Comparison of ENCODE assay signal across 17 mouse cellular contexts in genomic region chr9:114907509-114907908, GRCm38 (mm10). TPM values are rescaled to one million over a fixed set of nuclear protein-coding genes. Genes with fewer than 3 reads are reported as not detected.
DNase-seq lines count a peak whose midpoint lies in the region; ATAC-seq and TF ChIP-seq lines count a peak whose summit lies in the region.
"Had no signal": no experiment of that assay in that cellular context is flagged by ENCODE, and none has a peak within 500 bp of the region (broad histone marks: within the 10 kb centered on the region; RNA-seq: fewer than 3 reads in every experiment).

No protein-coding gene starts in this region.

- no peak overlapping the region for H3K9ac ChIP-seq in lung, embryonic 16.5 days (ENCODE audit: low read length)
- no peak overlapping the region for H3K9ac ChIP-seq in kidney, embryonic 16.5 days (replicated peaks; ENCODE audit: low read length)
- H3K9ac ChIP-seq in hindbrain, embryonic 16.5 days (ENCODE audit: low read depth, low read length): no peak overlapping the region
- H3K9ac ChIP-seq: forebrain, postnatal 0 days; hindbrain, embryonic 14.5 days; neural tube, embryonic 13.5 days had no signal

- intact Hi-C loops in gastrocnemius, adult 2 months (cut with DNase I): no loop called here
- intact Hi-C loops in gastrocnemius, postnatal 36 days (cut with DNase I): no loop called here

- 0 out of 2 replicates have a peak, but pooled peaks cover 2% of the 10 kb centered on the region for H3K36me3 ChIP-seq in lung, embryonic 16.5 days (ENCODE audit: control insufficient read depth, insufficient read depth, low read length)
- H3K36me3 ChIP-seq in kidney, embryonic 16.5 days (ENCODE audit: insufficient read depth, low read length): peaks cover 14% of the 10 kb centered on the region; the same call in 1 of the 2 replicates
- H3K36me3 ChIP-seq in hindbrain, embryonic 16.5 days (ENCODE audit: control insufficient read depth, insufficient read depth, low read length): 0 out of 2 replicates have a peak, but pooled peaks cover 9% of the 10 kb centered on the region

- peak overlapping the region; percentile 61; the same call in 1 of the 2 replicates for H3K27ac ChIP-seq in gastrocnemius, adult 2 months
- H3K27ac ChIP-seq in lung, embryonic 16.5 days (ENCODE audit: low read length): peak overlapping the region; percentile 56
- H3K27ac ChIP-seq in kidney, embryonic 16.5 days (ENCODE audit: low read length): peak overlapping the region; percentile 58; the same call in 1 of the 2 replicates
- no peak overlapping the region for H3K27ac ChIP-seq in hindbrain, embryonic 16.5 days (ENCODE audit: low read depth, low read length)
- H3K27ac ChIP-seq: hindbrain, embryonic 14.5 days; macrophage had no signal

- WGBS in lung, embryonic 16.5 days: 65% methylated on average over 7 of the region's 7 CpGs
- 64% methylated on average over 7 of the region's 7 CpGs for WGBS in kidney, embryonic 16.5 days
- WGBS in hindbrain, embryonic 16.5 days: 83% methylated on average over 7 of the region's 7 CpGs

- TF ChIP-seq CTCF in gastrocnemius, adult 2 months (IDR thresholded peaks at IDR 0.05): no peak

- peak; percentile 56 for ATAC-seq in lung, embryonic 16.5 days (ENCODE audit: low read depth)
- 0 out of 2 replicates have a peak, but pooled peaks have one; percentile 31 for ATAC-seq in kidney, embryonic 16.5 days (ENCODE audit: low FRiP score, low TSS enrichment)
- ATAC-seq in hindbrain, embryonic 16.5 days: no peak
- ATAC-seq: forebrain, postnatal 0 days; midbrain, embryonic 16.5 days had no signal

- H3K9me3 ChIP-seq in lung, embryonic 16.5 days (ENCODE audit: control insufficient read depth, low read length): no peaks in the 10 kb centered on the region
- no peaks in the 10 kb centered on the region for H3K9me3 ChIP-seq in kidney, embryonic 16.5 days (ENCODE audit: low read length)
- H3K9me3 ChIP-seq in hindbrain, embryonic 16.5 days (ENCODE audit: control insufficient read depth, low read length): no peaks in the 10 kb centered on the region
- H3K9me3 ChIP-seq: neural tube, embryonic 13.5 days had no signal

- H3K4me2 ChIP-seq in lung, embryonic 16.5 days (ENCODE audit: low read depth, low read length): no peak overlapping the region
- H3K4me2 ChIP-seq in kidney, embryonic 16.5 days (replicated peaks; ENCODE audit: low read depth, low read length): no peak overlapping the region
- H3K4me2 ChIP-seq in hindbrain, embryonic 16.5 days (ENCODE audit: low read length): no peak overlapping the region
- H3K4me2 ChIP-seq: hindbrain, embryonic 14.5 days; neural tube, embryonic 13.5 days had no signal

- DNase-seq in gastrocnemius, adult 2 months: no peak
- DNase-seq in gastrocnemius, postnatal 36 days: no peak
- no peak for DNase-seq in lung, postnatal 14 days
- no peak for DNase-seq in right cerebral cortex, postnatal 25 days
- no peak for DNase-seq in urinary bladder, adult 2 months (ENCODE audit: low spot score)
- DNase-seq: B cell, adult 2 months; cerebellum, adult 18-20 months; forebrain, postnatal 0 days; gastrocnemius, postnatal 25 days; retina, postnatal 1 day had no signal

- H3K27me3 ChIP-seq in lung, embryonic 16.5 days (ENCODE audit: control insufficient read depth, insufficient read depth, low read depth, low read length): no peaks in the 10 kb centered on the region
- H3K27me3 ChIP-seq in kidney, embryonic 16.5 days (ENCODE audit: insufficient read depth, low read length): no peaks in the 10 kb centered on the region
- no peaks in the 10 kb centered on the region for H3K27me3 ChIP-seq in hindbrain, embryonic 16.5 days (replicated peaks; ENCODE audit: control insufficient read depth, insufficient read depth, low read length)
- H3K27me3 ChIP-seq: neural tube, embryonic 13.5 days had no signal

- H3K4me1 ChIP-seq in lung, embryonic 16.5 days (replicated peaks; ENCODE audit: control insufficient read depth, insufficient read depth, low read length): no peaks in the 10 kb centered on the region
- H3K4me1 ChIP-seq in kidney, embryonic 16.5 days (ENCODE audit: insufficient read depth, low read length): no peaks in the 10 kb centered on the region
- H3K4me1 ChIP-seq in hindbrain, embryonic 16.5 days (ENCODE audit: control insufficient read depth, insufficient read depth, low read depth, low read length): no peaks in the 10 kb centered on the region; the same call in 1 of the 2 replicates

- no peak overlapping the region for H3K4me3 ChIP-seq in gastrocnemius, adult 2 months
- no peak overlapping the region for H3K4me3 ChIP-seq in lung, embryonic 16.5 days (ENCODE audit: low read length)
- no peak overlapping the region for H3K4me3 ChIP-seq in kidney, embryonic 16.5 days (ENCODE audit: low read length)
- no peak overlapping the region for H3K4me3 ChIP-seq in hindbrain, embryonic 16.5 days (ENCODE audit: low read length)
- H3K4me3 ChIP-seq: neural tube, embryonic 13.5 days had no signal

RNA-seq across cellular contexts. Expression of gene Gpd1l, which starts 26.3 kb away (rescaled TPM):
- 10 to 100 TPM; 16.4 to 22.3 TPM for total RNA-seq in gastrocnemius, adult 2 months (2021)
- total RNA-seq in gastrocnemius, postnatal 36 days (2021): 10 to 100 TPM; 16.5 to 18.5 TPM
- 17.7 and 18.1 TPM in 2 replicates for polyA plus RNA-seq in lung, embryonic 16.5 days (2015; fragmentation: Nextera tagmentation; extraction: Ambion mirVana)
- polyA plus RNA-seq in kidney, embryonic 16.5 days (2015; fragmentation: Nextera tagmentation; extraction: Ambion mirVana): 20.8 and 22.9 TPM in 2 replicates
- 41.4 and 43.0 TPM in 2 replicates for polyA plus RNA-seq in hindbrain, embryonic 16.5 days (2015; fragmentation: Nextera tagmentation; extraction: Ambion mirVana)
- 34.4 and 39.6 TPM in 2 replicates for polyA plus RNA-seq in urinary bladder, adult 2 months (2012; rRNA removed)
